Mouse (Mus musculus) small intestine, adult 2 months (tissue): ENCODE measurements around the gene Pde6d.

Experiments
- CTCF ChIP-seq: fragments of 200-500 bp; IDR thresholded peaks from 2 replicates; pipeline ENCODE4 v1.5.1; 2012; ENCODE audit warnings: low read depth, mild to moderate bottlenecking, control low read depth, inconsistent platforms, low read length, moderate library complexity, mixed read lengths; ENCODE audit not compliant: insufficient replicate concordance, insufficient read length; ENCODE audit errors: extremely low read depth
- POLR2A ChIP-seq: fragments of 200-500 bp; IDR thresholded peaks from 2 replicates; pipeline ENCODE4 v1.6.1; 2012; ENCODE audit warnings: low read depth, mild to moderate bottlenecking, control low read depth, inconsistent platforms, low read length, moderate library complexity

DNA sequence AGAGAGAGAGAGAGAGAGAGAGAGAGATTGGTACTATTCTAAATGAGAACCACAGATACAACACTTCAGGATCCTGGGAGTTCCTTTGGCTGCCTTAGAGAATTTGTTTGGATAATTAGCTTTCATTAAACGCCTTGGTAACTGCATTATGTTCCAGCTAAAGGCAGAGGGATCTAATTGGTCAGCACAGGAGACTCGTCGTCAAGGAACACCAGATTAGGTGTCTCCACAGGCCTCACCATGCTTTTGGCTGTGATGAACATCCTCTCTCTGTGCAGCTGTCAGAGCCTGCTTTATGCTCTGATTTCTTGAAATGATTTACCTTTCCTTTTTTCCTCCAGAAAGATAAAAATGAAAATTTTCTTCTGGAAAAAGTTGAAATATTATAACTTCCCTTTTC lies 35.6 kb downstream of the Pde6d start:
- TF ChIP-seq POLR2A (no peak), CTCF (no peak)
